Mouse (Mus musculus) gastrocnemius, postnatal 36 days (tissue): ENCODE measurements around the gene Ttc9c. TPM values are rescaled to one million over a fixed set of nuclear protein-coding genes. Genes with fewer than 3 reads are reported as not detected.

ENCODE experiments used
- DNase-seq, 2 experiments: peaks; one replicate each; pipeline ENCODE4 v3.0.0; 2022
- intact Hi-C: fragments of 180-260 bp; cut with DNase I; formaldehyde crosslinking; loops from one replicate; pipeline ENCODE4 v1.15.1; 2025
- total RNA-seq, 2 experiments: library from RNA; stranded (reverse); gene quantifications; 2 replicates each; pipeline ENCODE4 v1.2.3; 2021

Ttc9c gene
- total RNA-seq, 2 experiments from 2014 or later, result 9.2 TPM

- intact Hi-C loops, result no loop called here
- no peak for DNase-seq
Measured at GRCm38 (mm10) chr19:8832971-8833370, 13.8 kb upstream of the Ttc9c start.

GRCm38 (mm10) chr19:8831262-8831661 is 12.1 kb upstream of the Ttc9c start:
- no peak for DNase-seq
- intact Hi-C loops, result no loop called here

DNA sequence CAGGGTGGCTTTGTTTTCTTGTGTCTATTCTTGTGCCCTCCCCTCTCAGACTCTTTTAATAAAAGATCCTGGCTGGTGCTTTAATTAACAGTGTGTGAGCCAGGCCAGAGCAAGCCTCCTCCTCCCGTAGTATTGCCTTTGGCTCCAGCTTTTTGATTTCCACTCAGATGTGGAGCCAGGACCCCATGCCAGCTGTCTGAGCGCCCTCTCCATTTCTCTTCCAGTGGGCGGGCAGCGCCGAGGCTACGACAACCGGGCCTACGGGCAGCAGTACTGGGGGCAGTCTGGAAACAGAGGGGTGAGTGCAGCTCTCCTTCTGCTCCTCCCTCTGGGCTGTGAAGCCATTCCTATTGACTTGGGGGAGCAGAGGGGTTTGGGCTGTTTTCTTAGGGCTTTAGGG is 11.5 kb upstream of the Ttc9c start:
- intact Hi-C loops, result no loop called here
- DNase-seq, result no peak

DNA sequence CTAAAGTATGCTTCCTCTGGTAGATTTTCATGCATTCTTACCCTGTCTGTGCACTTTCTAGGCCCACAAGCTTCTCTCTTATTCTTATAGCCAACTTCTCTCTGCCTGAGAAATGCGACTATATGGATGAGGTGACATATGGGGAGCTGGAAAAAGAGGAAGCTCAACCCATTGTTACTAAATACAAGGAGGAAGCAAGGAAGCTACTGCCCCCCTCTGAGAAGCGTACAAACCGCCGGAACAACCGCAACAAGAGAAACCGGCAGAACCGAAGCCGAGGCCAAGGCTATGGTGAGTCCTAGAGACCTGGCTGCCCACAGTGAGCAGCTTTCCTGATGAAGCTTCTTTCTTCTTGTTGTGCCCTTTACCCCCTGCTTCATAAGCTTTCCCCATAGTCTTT is 10.5 kb upstream of the Ttc9c start, which contains the start of gene AC129217.1:
Gene AC129217.1 (plus strand): TSS at position 114 of the 400 bp plus-strand sequence.
- no peak for DNase-seq
- intact Hi-C loops, result no loop called here

DNA sequence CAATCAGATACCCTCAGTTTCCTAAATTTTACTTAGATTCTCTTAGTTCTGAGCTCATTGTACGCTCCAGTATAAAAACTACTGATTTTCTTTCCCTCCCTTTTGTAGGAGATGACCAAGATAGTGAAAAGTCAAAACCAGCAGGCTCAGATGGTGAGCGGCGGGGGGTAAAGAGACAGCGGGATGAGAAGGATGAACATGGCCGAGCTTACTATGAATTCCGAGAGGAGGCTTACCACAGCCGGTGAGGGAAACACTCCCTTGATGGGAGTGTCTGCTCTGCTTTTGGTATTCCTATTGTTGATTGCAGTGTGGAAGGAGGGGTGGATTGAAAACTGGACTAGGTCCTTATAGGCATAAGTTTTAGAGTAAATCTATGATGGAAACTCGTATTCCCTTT is 3.6 kb upstream of the Ttc9c start:
- intact Hi-C loops, result no loop called here
- DNase-seq, result no peak

DNA sequence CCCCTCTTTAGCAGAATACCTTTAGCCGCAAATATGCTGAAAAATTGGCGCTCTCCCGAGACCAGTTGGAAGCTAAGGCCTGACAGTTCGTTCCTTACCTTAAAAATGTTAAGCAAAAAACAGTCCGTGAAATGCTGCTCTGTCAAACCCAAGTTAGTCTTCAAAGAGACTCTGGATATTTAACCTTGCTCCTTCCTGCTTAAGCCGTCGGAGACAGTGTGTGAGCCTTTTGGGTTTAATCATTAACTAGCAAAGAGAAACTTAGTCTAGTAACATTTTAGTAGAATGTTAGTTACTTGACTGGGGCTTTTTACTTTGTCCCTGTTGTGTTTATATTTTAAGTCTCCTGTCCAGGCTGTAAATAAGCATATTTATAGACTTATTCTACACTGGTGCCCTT is 2.0 kb upstream of the Ttc9c start:
- no peak for DNase-seq
- intact Hi-C loops, result no loop called here

GRCm38 (mm10) chr19:8820424-8820956 is 1.4 kb upstream of the Ttc9c start:
- peak in 1 of 2 experiments; percentile 29 for DNase-seq
- intact Hi-C loops, result no loop called here

- peak; percentile 97 for DNase-seq
- intact Hi-C loops, result no loop called here
Measured at GRCm38 (mm10) chr19:8819596-8820423, 677 bp upstream of the Ttc9c start, which contains the start of gene Hnrnpul2. TSS of gene Hnrnpul2 (plus strand) at chr19:8820010.

- intact Hi-C loops, result no loop called here
Measured at GRCm38 (mm10) chr19:8818301-8818798, 783 bp downstream of the Ttc9c start.

DNA sequence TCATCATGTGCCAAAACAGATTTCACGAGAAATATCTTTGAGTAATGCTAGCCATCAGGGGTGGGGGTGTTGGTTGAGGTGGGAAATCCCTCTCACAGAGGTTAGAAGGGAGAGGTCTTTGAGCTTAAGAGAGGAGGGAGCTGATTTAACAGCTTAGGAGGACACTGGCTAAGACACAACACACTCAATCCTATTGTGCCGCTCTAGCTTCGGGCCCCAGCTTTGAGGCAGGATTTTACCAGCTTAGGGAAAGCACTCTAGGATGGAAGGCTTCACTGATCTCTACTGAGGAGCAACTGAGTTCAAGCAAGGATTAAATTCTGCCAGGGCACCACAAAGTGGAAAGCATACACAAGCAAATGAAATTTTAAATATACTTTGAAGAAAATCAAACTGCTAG is 2.1 kb downstream of the Ttc9c start:
- DNase-seq, result no peak
- intact Hi-C loops, result no loop called here

More at GRCm38 (mm10) chr19:8818301-8818798, 783 bp downstream of the Ttc9c start:
- DNase-seq, result no peak

GRCm38 (mm10) chr19:8815812-8816211 is 3.3 kb downstream of the Ttc9c start:
- intact Hi-C loops, result no loop called here
- DNase-seq, result no peak

GRCm38 (mm10) chr19:8806810-8807209 is 12.3 kb downstream of the Ttc9c start:
- intact Hi-C loops, result no loop called here
- no peak for DNase-seq

GRCm38 (mm10) chr19:8803879-8804660 is 15.1 kb downstream of the Ttc9c start:
- no peak for DNase-seq

GRCm38 (mm10) chr19:8803204-8803780 is 15.8 kb downstream of the Ttc9c start:
- no peak for DNase-seq
- intact Hi-C loops, result no loop called here

More at GRCm38 (mm10) chr19:8803879-8804660, 15.1 kb downstream of the Ttc9c start:
- intact Hi-C loops, result no loop called here

GRCm38 (mm10) chr19:8802130-8802821 is 16.9 kb downstream of the Ttc9c start, which contains the start of gene Zbtb3:
TSS of gene Zbtb3 (plus strand) at chr19:8802555.
- peak; percentile 87 to 90 for DNase-seq
- intact Hi-C loops, result no loop called here

DNA sequence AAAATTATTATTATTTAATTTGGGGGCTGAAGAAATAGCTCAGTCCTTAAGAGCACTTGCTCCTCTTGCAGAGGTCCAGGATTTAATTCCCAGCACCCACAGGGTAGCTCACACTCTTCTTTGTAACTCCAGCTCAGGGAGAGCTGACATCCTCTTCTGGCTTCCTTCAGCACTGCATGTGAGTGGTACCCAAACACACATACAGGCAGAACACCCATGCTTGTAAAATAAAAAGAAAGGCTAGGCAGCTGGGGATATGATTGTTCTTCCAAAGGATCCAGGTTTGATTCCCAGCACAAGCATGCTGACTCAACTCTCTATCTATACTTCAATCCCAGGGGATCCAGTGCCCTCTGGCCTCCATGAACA is 20.2 kb downstream of the Ttc9c start:
- intact Hi-C loops, result no loop called here
- no peak for DNase-seq

GRCm38 (mm10) chr19:8798264-8798946 is 20.7 kb downstream of the Ttc9c start, which contains the start of gene Polr2g:
TSS of gene Polr2g (minus strand) at chr19:8798577.
- intact Hi-C loops, result no loop called here
- DNase-seq, result peak; percentile 84 to 87

DNA sequence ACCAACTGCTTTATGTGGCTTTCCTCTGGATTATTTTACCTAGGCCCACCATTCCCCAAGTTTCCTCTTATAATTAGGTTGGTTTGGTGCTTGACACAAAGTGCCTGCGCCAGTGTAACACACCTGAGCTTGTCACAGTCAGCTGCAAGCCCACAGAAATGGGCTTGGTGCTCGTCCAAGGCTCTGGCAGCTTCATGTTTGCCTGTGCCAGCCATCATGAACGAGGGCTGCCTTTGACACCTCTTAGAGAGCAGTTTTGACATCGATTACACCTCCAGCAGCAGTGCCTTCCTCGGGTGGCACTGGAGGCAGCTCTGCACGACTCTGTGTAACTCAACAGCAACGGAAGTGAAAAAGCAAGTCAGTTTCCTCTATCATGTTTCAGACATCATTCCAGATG is 29.0 kb downstream of the Ttc9c start:
- DNase-seq, result no peak
- intact Hi-C loops, result no loop called here

- intact Hi-C loops, result no loop called here
Measured at GRCm38 (mm10) chr19:8789171-8789570, 30.0 kb downstream of the Ttc9c start.

More at GRCm38 (mm10) chr19:8789171-8789570, 30.0 kb downstream of the Ttc9c start:
- DNase-seq, result no peak
